Mouse (Mus musculus): ENCODE data around the gene Gm10447. TPM values are rescaled to one million over a fixed set of nuclear protein-coding genes. Genes with fewer than 3 reads are reported as not detected.

Gene Gm10447
- polyA plus RNA-seq, 1 experiment from 2014 or later, result 0.14 TPM

GRCm38 (mm10) chr11:53479171-53479782, 22.4 kb upstream of the Gm10447 start:
- no peak for DNase-seq (ENCODE audit: low spot score)
- Histone ChIP-seq H3K27ac (no peak overlapping the region), H3K9me3 (replicated peaks; ENCODE audit: low read length) (no peaks in the 10 kb centered on the region), H3K4me2 (ENCODE audit: low read length) (peak overlapping the region; percentile 78), H3K27me3 (ENCODE audit: insufficient read depth, low read length) (peaks cover 45% of the 10 kb centered on the region), H3K9ac (ENCODE audit: low read depth, low read length) (peak overlapping the region; percentile 37; the same call in 1 of the 2 replicates), H3K36me3 (ENCODE audit: insufficient read depth, low read length) (no peaks in the 10 kb centered on the region), H3K4me3 (replicated peaks; ENCODE audit: low read depth, low read length) (peak overlapping the region; percentile 43), H3K4me1 (replicated peaks; ENCODE audit: insufficient read depth, low read length) (peaks cover 10% of the 10 kb centered on the region)
- WGBS, result under 1% methylated on average over 62 of the region's 62 CpGs
- ATAC-seq (replicated peaks; ENCODE audit: low FRiP score, low read depth), result no peak; the same call in 1 of the 2 replicates
- no peak for TF ChIP-seq CTCF (IDR thresholded peaks at IDR 0.05; ENCODE audit: low read depth)

GRCm38 (mm10) chr11:53478383-53479170, 21.7 kb upstream of the Gm10447 start:
- H3K4me1 ChIP-seq (replicated peaks; ENCODE audit: insufficient read depth, low read length), result peaks cover 10% of the 10 kb centered on the region
- ATAC-seq (replicated peaks; ENCODE audit: low FRiP score, low read depth) (0 out of 2 replicates have a peak, but pooled peaks have one; percentile 49), DNase-seq (ENCODE audit: low spot score) (no peak)
- H3K9me3 ChIP-seq (replicated peaks; ENCODE audit: low read length), result no peaks in the 10 kb centered on the region
- peak overlapping the region; percentile 78 for H3K4me2 ChIP-seq (ENCODE audit: low read length)
- peak overlapping the region; percentile 43 for H3K4me3 ChIP-seq (replicated peaks; ENCODE audit: low read depth, low read length)
- peak overlapping the region; percentile 37; the same call in 1 of the 2 replicates for H3K9ac ChIP-seq (ENCODE audit: low read depth, low read length)
- no peak for TF ChIP-seq CTCF (IDR thresholded peaks at IDR 0.05; ENCODE audit: low read depth)
- no peak overlapping the region for H3K27ac ChIP-seq
- 7% methylated on average over 79 of the region's 79 CpGs for WGBS
- no peaks in the 10 kb centered on the region for H3K36me3 ChIP-seq (ENCODE audit: insufficient read depth, low read length)
- peaks cover 45% of the 10 kb centered on the region for H3K27me3 ChIP-seq (ENCODE audit: insufficient read depth, low read length)

- no peak overlapping the region for H3K27ac ChIP-seq
- ATAC-seq (replicated peaks; ENCODE audit: low FRiP score, low read depth), result no peak
These were observed 20.9 kb upstream of the Gm10447 start for GRCm38 (mm10) chr11:53477833-53478232.

GRCm38 (mm10) chr11:53475620-53476019, 18.7 kb upstream of the Gm10447 start:
- Histone ChIP-seq H3K4me2 (ENCODE audit: low read length) (no peak overlapping the region), H3K4me3 (replicated peaks; ENCODE audit: low read depth, low read length) (no peak overlapping the region), H3K4me1 (replicated peaks; ENCODE audit: insufficient read depth, low read length) (peaks cover 10% of the 10 kb centered on the region), H3K27me3 (ENCODE audit: insufficient read depth, low read length) (peaks cover 43% of the 10 kb centered on the region), H3K36me3 (ENCODE audit: insufficient read depth, low read length) (no peaks in the 10 kb centered on the region), H3K9me3 (replicated peaks; ENCODE audit: low read length) (no peaks in the 10 kb centered on the region), H3K27ac (no peak overlapping the region), H3K9ac (ENCODE audit: low read depth, low read length) (no peak overlapping the region)
- no peak for TF ChIP-seq CTCF (IDR thresholded peaks at IDR 0.05; ENCODE audit: low read depth)
- DNase-seq (ENCODE audit: low spot score), result no peak
- 26% methylated on average over 8 of the region's 8 CpGs for WGBS
- no peak for ATAC-seq (replicated peaks; ENCODE audit: low FRiP score, low read depth)

More at GRCm38 (mm10) chr11:53477833-53478232, 20.9 kb upstream of the Gm10447 start:
- no peaks in the 10 kb centered on the region for H3K36me3 ChIP-seq (ENCODE audit: insufficient read depth, low read length)
- peaks cover 10% of the 10 kb centered on the region for H3K4me1 ChIP-seq (replicated peaks; ENCODE audit: insufficient read depth, low read length)
- no peak for TF ChIP-seq CTCF (IDR thresholded peaks at IDR 0.05; ENCODE audit: low read depth)
- H3K27me3 ChIP-seq (ENCODE audit: insufficient read depth, low read length), result peaks cover 45% of the 10 kb centered on the region
- no peak for DNase-seq (ENCODE audit: low spot score)
- no peak overlapping the region for H3K9ac ChIP-seq (ENCODE audit: low read depth, low read length)
- H3K4me2 ChIP-seq (ENCODE audit: low read length), result no peak overlapping the region
- WGBS, result 41% methylated on average over 7 of the region's 7 CpGs
- no peak overlapping the region for H3K4me3 ChIP-seq (replicated peaks; ENCODE audit: low read depth, low read length)
- no peaks in the 10 kb centered on the region for H3K9me3 ChIP-seq (replicated peaks; ENCODE audit: low read length)

- no peak for ATAC-seq (replicated peaks; ENCODE audit: low FRiP score, low read depth)
- 79% methylated on average over 3 of the region's 3 CpGs for WGBS
These were observed 15.8 kb upstream of the Gm10447 start for GRCm38 (mm10) chr11:53472709-53473108.

GRCm38 (mm10) chr11:53469968-53470695, 13.2 kb upstream of the Gm10447 start, which contains the start of gene Gm9837:
Gene Gm9837, minus strand, starts transcription at chr11:53470479.
- Histone ChIP-seq H3K36me3 (ENCODE audit: insufficient read depth, low read length) (no peaks in the 10 kb centered on the region), H3K4me3 (replicated peaks; ENCODE audit: low read depth, low read length) (no peak within 1 kb of the TSS), H3K4me1 (replicated peaks; ENCODE audit: insufficient read depth, low read length) (no peaks in the 10 kb centered on the region; the same call in 1 of the 2 replicates), H3K9ac (ENCODE audit: low read depth, low read length) (no peak within 1 kb of the TSS), H3K27me3 (ENCODE audit: insufficient read depth, low read length) (peaks cover 8% of the 10 kb centered on the region), H3K9me3 (replicated peaks; ENCODE audit: low read length) (no peaks in the 10 kb centered on the region), H3K4me2 (ENCODE audit: low read length) (peak within 1 kb of the TSS; percentile 40), H3K27ac (no peak within 1 kb of the TSS)
- peak; percentile 93 for DNase-seq (ENCODE audit: low spot score)
- 2% methylated on average over 29 of the region's 29 CpGs for WGBS
- TF ChIP-seq CTCF (IDR thresholded peaks at IDR 0.05; ENCODE audit: low read depth), result peak; percentile 95
- peak; percentile 68 for ATAC-seq (replicated peaks; ENCODE audit: low FRiP score, low read depth)

More at GRCm38 (mm10) chr11:53472709-53473108, 15.8 kb upstream of the Gm10447 start:
- TF ChIP-seq CTCF (IDR thresholded peaks at IDR 0.05; ENCODE audit: low read depth), result peak; percentile 37
- H3K4me1 ChIP-seq (replicated peaks; ENCODE audit: insufficient read depth, low read length), result no peaks in the 10 kb centered on the region
- H3K27ac ChIP-seq, result no peak overlapping the region
- H3K4me3 ChIP-seq (replicated peaks; ENCODE audit: low read depth, low read length), result no peak overlapping the region
- DNase-seq (ENCODE audit: low spot score), result no peak
- no peak overlapping the region for H3K9ac ChIP-seq (ENCODE audit: low read depth, low read length)
- no peaks in the 10 kb centered on the region for H3K36me3 ChIP-seq (ENCODE audit: insufficient read depth, low read length)
- peaks cover 20% of the 10 kb centered on the region for H3K27me3 ChIP-seq (ENCODE audit: insufficient read depth, low read length)
- no peak overlapping the region for H3K4me2 ChIP-seq (ENCODE audit: low read length)
- H3K9me3 ChIP-seq (replicated peaks; ENCODE audit: low read length), result no peaks in the 10 kb centered on the region
